Mouse (Mus musculus): ENCODE measurements around the gene Frmd8.

- TF ChIP-seq POLR2A (IDR thresholded peaks at IDR 0.05; ENCODE audit: borderline replicate concordance, extremely low read depth, insufficient read depth, insufficient read length, poor library complexity, severe bottlenecking) (peak; percentile 100; the same call in 1 of the 2 replicates), CTCF (IDR thresholded peaks at IDR 0.05; ENCODE audit: borderline replicate concordance, extremely low read depth, insufficient read depth, insufficient read length) (no peak)
These were observed 72.9 kb downstream of the Frmd8 start for GRCm38 (mm10) chr19:5802011-5802786.
